Mouse (Mus musculus): ENCODE measurements around the gene Arhgap25. TPM values are rescaled to one million over a fixed set of nuclear protein-coding genes. Genes with fewer than 3 reads are reported as not detected.
"Not testable (repeated sequence)": the region's sequence is repeated elsewhere in the genome, so short reads cannot be mapped to it uniquely, and the experiment has no call there.

The Arhgap25 gene
- polyA plus RNA-seq, 1 experiment from 2014 or later: 4.4 TPM

- H3K4me3 ChIP-seq: no peak overlapping the region
- H3K27ac ChIP-seq: no peak overlapping the region
- H3K9me3 ChIP-seq: no peaks in the 10 kb centered on the region
- no peak overlapping the region for H3K4me2 ChIP-seq (replicated peaks)
- H3K27me3 ChIP-seq: no peaks in the 10 kb centered on the region
- WGBS: 84% methylated on average over 2 of the region's 2 CpGs
- no peak overlapping the region for H3K9ac ChIP-seq
- H3K4me1 ChIP-seq: no peaks in the 10 kb centered on the region
- no peak for ATAC-seq (ENCODE audit: insufficient number of reproducible peaks, insufficient read depth, low FRiP score, low TSS enrichment)
- H3K36me3 ChIP-seq: no peaks in the 10 kb centered on the region
Observed at GRCm38 (mm10) chr6:87531456-87532015, 1.5 kb downstream of the Arhgap25 start.

GRCm38 (mm10) chr6:87530386-87530785, 2.7 kb downstream of the Arhgap25 start:
- H3K9ac ChIP-seq: no peak overlapping the region
- no peaks in the 10 kb centered on the region for H3K27me3 ChIP-seq
- H3K4me3 ChIP-seq: no peak overlapping the region
- no peaks in the 10 kb centered on the region for H3K9me3 ChIP-seq
- no peaks in the 10 kb centered on the region for H3K36me3 ChIP-seq
- H3K4me1 ChIP-seq: no peaks in the 10 kb centered on the region
- no peak overlapping the region for H3K27ac ChIP-seq
- no peak for ATAC-seq (ENCODE audit: insufficient number of reproducible peaks, insufficient read depth, low FRiP score, low TSS enrichment)
- 90% methylated on average over 2 of the region's 2 CpGs for WGBS
- H3K4me2 ChIP-seq (replicated peaks): no peak overlapping the region

- no peaks in the 10 kb centered on the region for H3K36me3 ChIP-seq
- H3K4me2 ChIP-seq (replicated peaks): no peak overlapping the region
- no peaks in the 10 kb centered on the region for H3K27me3 ChIP-seq
- WGBS: 88% methylated on average over 6 of the region's 6 CpGs
- H3K4me1 ChIP-seq: no peaks in the 10 kb centered on the region
- H3K9me3 ChIP-seq: no peaks in the 10 kb centered on the region
- ATAC-seq (ENCODE audit: insufficient number of reproducible peaks, insufficient read depth, low FRiP score, low TSS enrichment): no peak
- H3K9ac ChIP-seq: no peak overlapping the region
- no peak overlapping the region for H3K27ac ChIP-seq
- H3K4me3 ChIP-seq: no peak overlapping the region
Observed at GRCm38 (mm10) chr6:87527846-87528557, 5.1 kb downstream of the Arhgap25 start.

GRCm38 (mm10) chr6:87527366-87527765, 5.7 kb downstream of the Arhgap25 start:
- H3K27ac ChIP-seq: no peak overlapping the region
- H3K9me3 ChIP-seq: no peaks in the 10 kb centered on the region
- no peak overlapping the region for H3K4me2 ChIP-seq (replicated peaks)
- WGBS: 79% methylated on average over 4 of the region's 4 CpGs
- no peaks in the 10 kb centered on the region for H3K36me3 ChIP-seq
- no peak for ATAC-seq (ENCODE audit: insufficient number of reproducible peaks, insufficient read depth, low FRiP score, low TSS enrichment)
- no peaks in the 10 kb centered on the region for H3K27me3 ChIP-seq
- H3K4me3 ChIP-seq: no peak overlapping the region
- H3K9ac ChIP-seq: no peak overlapping the region
- no peaks in the 10 kb centered on the region for H3K4me1 ChIP-seq

- Histone ChIP-seq H3K27me3 (no peaks in the 10 kb centered on the region), H3K4me1 (no peaks in the 10 kb centered on the region), H3K36me3 (no peaks in the 10 kb centered on the region), H3K4me2 (replicated peaks) (no peak overlapping the region), H3K9ac (no peak overlapping the region), H3K9me3 (no peaks in the 10 kb centered on the region), H3K27ac (no peak overlapping the region), H3K4me3 (no peak overlapping the region)
- no peak for ATAC-seq (ENCODE audit: insufficient number of reproducible peaks, insufficient read depth, low FRiP score, low TSS enrichment)
- 86% methylated on average over 10 of the region's 10 CpGs for WGBS
Observed at GRCm38 (mm10) chr6:87525126-87525525, 7.9 kb downstream of the Arhgap25 start.

GRCm38 (mm10) chr6:87524281-87524680, 8.8 kb downstream of the Arhgap25 start:
- H3K4me1 ChIP-seq: no peaks in the 10 kb centered on the region
- H3K27ac ChIP-seq: no peak overlapping the region
- no peaks in the 10 kb centered on the region for H3K27me3 ChIP-seq
- WGBS: 96% methylated on average over 4 of the region's 4 CpGs
- H3K9ac ChIP-seq: no peak overlapping the region
- no peak for ATAC-seq (ENCODE audit: insufficient number of reproducible peaks, insufficient read depth, low FRiP score, low TSS enrichment)
- H3K36me3 ChIP-seq: no peaks in the 10 kb centered on the region
- no peaks in the 10 kb centered on the region for H3K9me3 ChIP-seq
- no peak overlapping the region for H3K4me3 ChIP-seq
- no peak overlapping the region for H3K4me2 ChIP-seq (replicated peaks)

GRCm38 (mm10) chr6:87523736-87524135, 9.3 kb downstream of the Arhgap25 start:
- H3K36me3 ChIP-seq: no peaks in the 10 kb centered on the region
- 61% methylated on average over 7 of the region's 7 CpGs for WGBS
- no peak overlapping the region for H3K4me3 ChIP-seq
- H3K27me3 ChIP-seq: no peaks in the 10 kb centered on the region
- H3K4me1 ChIP-seq: no peaks in the 10 kb centered on the region
- H3K9me3 ChIP-seq: no peaks in the 10 kb centered on the region
- no peak overlapping the region for H3K27ac ChIP-seq
- no peak overlapping the region for H3K9ac ChIP-seq
- no peak for ATAC-seq (ENCODE audit: insufficient number of reproducible peaks, insufficient read depth, low FRiP score, low TSS enrichment)
- H3K4me2 ChIP-seq (replicated peaks): no peak overlapping the region

GRCm38 (mm10) chr6:87523085-87523484, 10.0 kb downstream of the Arhgap25 start:
- ATAC-seq (ENCODE audit: insufficient number of reproducible peaks, insufficient read depth, low FRiP score, low TSS enrichment): no peak
- no peak overlapping the region for H3K27ac ChIP-seq
- H3K36me3 ChIP-seq: no peaks in the 10 kb centered on the region
- H3K4me1 ChIP-seq: no peaks in the 10 kb centered on the region
- 68% methylated on average over 2 of the region's 2 CpGs for WGBS
- H3K4me2 ChIP-seq (replicated peaks): no peak overlapping the region
- no peaks in the 10 kb centered on the region for H3K9me3 ChIP-seq
- H3K27me3 ChIP-seq: no peaks in the 10 kb centered on the region
- H3K4me3 ChIP-seq: no peak overlapping the region
- no peak overlapping the region for H3K9ac ChIP-seq

- Histone ChIP-seq H3K27me3 (no peaks in the 10 kb centered on the region), H3K4me3 (no peak overlapping the region), H3K4me1 (no peaks in the 10 kb centered on the region), H3K9me3 (no peaks in the 10 kb centered on the region), H3K27ac (no peak overlapping the region), H3K9ac (no peak overlapping the region), H3K36me3 (no peaks in the 10 kb centered on the region), H3K4me2 (replicated peaks) (no peak overlapping the region)
- ATAC-seq (ENCODE audit: insufficient number of reproducible peaks, insufficient read depth, low FRiP score, low TSS enrichment): no peak
- 23% methylated on average over 3 of the region's 3 CpGs for WGBS
Observed at GRCm38 (mm10) chr6:87522236-87522635, 10.8 kb downstream of the Arhgap25 start.

- ATAC-seq (ENCODE audit: insufficient number of reproducible peaks, insufficient read depth, low FRiP score, low TSS enrichment); H3K27ac ChIP-seq; H3K4me1 ChIP-seq; H3K4me3 ChIP-seq; H3K9me3 ChIP-seq; H3K36me3 ChIP-seq; H3K27me3 ChIP-seq; H3K4me2 ChIP-seq (replicated peaks); H3K9ac ChIP-seq: not testable (repeated sequence)
- 80% methylated on average over 6 of the region's 6 CpGs for WGBS
Observed at GRCm38 (mm10) chr6:87521705-87522104, 11.4 kb downstream of the Arhgap25 start.

- Histone ChIP-seq H3K27me3 (no peaks in the 10 kb centered on the region), H3K27ac (no peak overlapping the region), H3K36me3 (no peaks in the 10 kb centered on the region), H3K4me1 (no peaks in the 10 kb centered on the region), H3K4me3 (no peak overlapping the region), H3K9ac (no peak overlapping the region), H3K4me2 (replicated peaks) (no peak overlapping the region), H3K9me3 (no peaks in the 10 kb centered on the region)
- ATAC-seq (ENCODE audit: insufficient number of reproducible peaks, insufficient read depth, low FRiP score, low TSS enrichment): no peak
- WGBS: 78% methylated on average over 8 of the region's 8 CpGs
Observed at GRCm38 (mm10) chr6:87520572-87520971, 12.5 kb downstream of the Arhgap25 start.

- WGBS: 91% methylated on average over 11 of the region's 11 CpGs
Observed at GRCm38 (mm10) chr6:87519809-87520208, 13.2 kb downstream of the Arhgap25 start.

More at GRCm38 (mm10) chr6:87519809-87520208, 13.2 kb downstream of the Arhgap25 start:
- Histone ChIP-seq H3K27ac (no peak overlapping the region), H3K4me3 (no peak overlapping the region), H3K9ac (no peak overlapping the region), H3K9me3 (no peaks in the 10 kb centered on the region), H3K4me2 (replicated peaks) (no peak overlapping the region), H3K36me3 (no peaks in the 10 kb centered on the region), H3K4me1 (no peaks in the 10 kb centered on the region), H3K27me3 (no peaks in the 10 kb centered on the region)
- ATAC-seq (ENCODE audit: insufficient number of reproducible peaks, insufficient read depth, low FRiP score, low TSS enrichment): no peak

Data from embryonic facial prominence, embryonic 12.5 days (tissue).